Mouse (Mus musculus) kidney, embryonic 14.5 days (tissue): ENCODE measurements around the gene Mtrf1. TPM values are rescaled to one million over a fixed set of nuclear protein-coding genes. Genes with fewer than 3 reads are reported as not detected.

ENCODE experiments used
- ATAC-seq: fragments of 200-750 bp; cut with Nextera tagmentation; 2 replicates; pipeline ENCODE4 v1.8.0; 2017; ENCODE audit warnings: moderate number of reproducible peaks, mild to moderate bottlenecking, moderate TSS enrichment, moderate library complexity; ENCODE audit not compliant: low FRiP score, low TSS enrichment
- H3K27ac ChIP-seq: fragments of 300-500 bp; sonication (generic); 2 replicates; pipeline ENCODE4 v1.5.1; 2014; ENCODE audit warnings: low read depth, mild to moderate bottlenecking, low read length, moderate library complexity, mixed read lengths
- H3K27me3 ChIP-seq: fragments of 300-500 bp; sonication (generic); 2 replicates; pipeline ENCODE4 v1.6.1; 2014; ENCODE audit warnings: mild to moderate bottlenecking, low read length; ENCODE audit not compliant: control insufficient read depth, insufficient read depth
- H3K36me3 ChIP-seq: fragments of 300-500 bp; sonication (generic); 2 replicates; pipeline ENCODE4 v1.6.1; 2014; ENCODE audit warnings: low read length, mixed read lengths; ENCODE audit not compliant: control insufficient read depth, insufficient read depth
- H3K4me1 ChIP-seq: fragments of 300-500 bp; sonication (generic); 2 replicates; pipeline ENCODE4 v1.6.1; 2014; ENCODE audit warnings: low read length, mixed read lengths; ENCODE audit not compliant: control insufficient read depth, insufficient read depth
- H3K4me2 ChIP-seq: fragments of 300-500 bp; sonication (generic); replicated peaks from 2 replicates; pipeline ENCODE4 v1.6.1; 2014; ENCODE audit warnings: low read depth, mild to moderate bottlenecking, low read length
- H3K4me3 ChIP-seq: fragments of 300-500 bp; sonication (generic); 2 replicates; pipeline ENCODE4 v1.5.1; 2014; ENCODE audit warnings: mild to moderate bottlenecking, low read length
- H3K9ac ChIP-seq: fragments of 300-500 bp; sonication (generic); 2 replicates; pipeline ENCODE4 v1.6.1; 2014; ENCODE audit warnings: low read depth, mild to moderate bottlenecking, low read length, moderate library complexity
- H3K9me3 ChIP-seq: fragments of 300-500 bp; sonication (generic); 2 replicates; pipeline ENCODE4 v1.6.1; 2016; ENCODE audit warnings: low read length; ENCODE audit not compliant: control insufficient read depth
- WGBS: fragments of 180-500 bp; shearing (Covaris S2); extraction: QIAGEN DNeasy Blood & Tissue Kit; methylation state at CpG from one replicate; pipeline ENCODE4 v1.1.7; 2014; 5-methylcytosine and 5-hydroxymethylcytosine counted together
- polyA plus RNA-seq: library from polyadenylated mRNA; unstranded; fragments of >200 nt; fragmentation: Nextera tagmentation; extraction: Ambion mirVana; gene quantifications from 2 replicates; pipeline ENCODE4 v1.2.1, GENCODE M21; 2014

The Mtrf1 gene
- polyA plus RNA-seq, 1 experiment from 2014 or later, result 12.3 TPM

DNA sequence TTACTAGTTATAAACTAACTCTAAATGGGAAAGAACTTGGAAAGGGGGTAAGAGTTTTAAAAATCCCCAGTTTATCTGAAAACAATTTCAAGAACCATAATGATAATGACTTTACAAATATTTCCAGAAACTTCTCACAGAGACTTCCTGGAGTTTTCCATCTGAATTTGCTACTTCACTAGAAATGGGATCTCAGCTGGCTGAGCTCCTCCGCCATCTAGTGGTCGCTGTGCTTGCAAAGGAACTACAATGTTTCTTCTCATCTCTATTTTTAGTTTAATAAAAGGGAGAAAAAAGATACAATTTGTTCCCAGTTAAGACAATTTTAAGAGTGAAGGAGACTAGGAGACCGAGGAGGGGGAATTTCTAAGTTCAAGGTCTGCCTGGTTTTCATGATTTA is 70.0 kb downstream of the Mtrf1 start:
- H3K9ac ChIP-seq, result no peak overlapping the region
- H3K4me2 ChIP-seq, result no peak overlapping the region
- H3K4me3 ChIP-seq, result no peak overlapping the region
- H3K27ac ChIP-seq, result no peak overlapping the region
- WGBS, result 31% methylated on average over 3 of the region's 3 CpGs
- H3K36me3 ChIP-seq, result peaks cover 76% of the 10 kb centered on the region
- no peaks in the 10 kb centered on the region for H3K4me1 ChIP-seq
- no peaks in the 10 kb centered on the region for H3K27me3 ChIP-seq
- H3K9me3 ChIP-seq, result no peaks in the 10 kb centered on the region
- ATAC-seq, result no peak

Other genes with a start within 250 kb of the Mtrf1 start
- gene Zfp957, start 150.4 kb upstream of the Mtrf1 start, polyA plus RNA-seq, result not detected in 2 replicates
- 22.7 and 26.0 TPM in 2 replicates for gene Rgcc, start 96.1 kb upstream of the Mtrf1 start, polyA plus RNA-seq
- gene Naa16, start 7.0 kb upstream of the Mtrf1 start, polyA plus RNA-seq, result 38.5 and 45.9 TPM in 2 replicates
- 9.0 and 15.6 TPM in 2 replicates for gene Kbtbd7, start 28.7 kb downstream of the Mtrf1 start, polyA plus RNA-seq
- gene Kbtbd6, start 54.1 kb downstream of the Mtrf1 start, polyA plus RNA-seq, result 2.9 and 3.2 TPM in 2 replicates
- gene Elf1, start 83.4 kb downstream of the Mtrf1 start, polyA plus RNA-seq, result 13.9 and 18.5 TPM in 2 replicates
- 47.1 and 64.8 TPM in 2 replicates for gene Wbp4, start 83.7 kb downstream of the Mtrf1 start, polyA plus RNA-seq
- gene Sugt1, start 189.9 kb downstream of the Mtrf1 start, polyA plus RNA-seq, result 135 and 166 TPM in 2 replicates